Mouse (Mus musculus) inflammation-experienced regulatory T-cells, adult 6 months (primary cell): Measurements from ENCODE around the gene Pex16. TPM values are rescaled to one million over a fixed set of nuclear protein-coding genes. Genes with fewer than 3 reads are reported as not detected.
"Not testable (repeated sequence)": the region's sequence is repeated elsewhere in the genome, so short reads cannot be mapped to it uniquely, and the experiment has no call there.

Experiments
- ATAC-seq: one replicate; pipeline ENCODE4 v1.8.0; 2017
- polyA plus RNA-seq, 3 experiments: library from polyadenylated mRNA; unstranded; fragments of 100-300 nt; shearing (Covaris generic); gene quantifications; one replicate each; pipeline ENCODE4 v1.2.1; 2017

The Pex16 gene
- polyA plus RNA-seq, 3 experiments from 2014 or later, result 42.8 to 53.8 (median 53.3) TPM

DNA sequence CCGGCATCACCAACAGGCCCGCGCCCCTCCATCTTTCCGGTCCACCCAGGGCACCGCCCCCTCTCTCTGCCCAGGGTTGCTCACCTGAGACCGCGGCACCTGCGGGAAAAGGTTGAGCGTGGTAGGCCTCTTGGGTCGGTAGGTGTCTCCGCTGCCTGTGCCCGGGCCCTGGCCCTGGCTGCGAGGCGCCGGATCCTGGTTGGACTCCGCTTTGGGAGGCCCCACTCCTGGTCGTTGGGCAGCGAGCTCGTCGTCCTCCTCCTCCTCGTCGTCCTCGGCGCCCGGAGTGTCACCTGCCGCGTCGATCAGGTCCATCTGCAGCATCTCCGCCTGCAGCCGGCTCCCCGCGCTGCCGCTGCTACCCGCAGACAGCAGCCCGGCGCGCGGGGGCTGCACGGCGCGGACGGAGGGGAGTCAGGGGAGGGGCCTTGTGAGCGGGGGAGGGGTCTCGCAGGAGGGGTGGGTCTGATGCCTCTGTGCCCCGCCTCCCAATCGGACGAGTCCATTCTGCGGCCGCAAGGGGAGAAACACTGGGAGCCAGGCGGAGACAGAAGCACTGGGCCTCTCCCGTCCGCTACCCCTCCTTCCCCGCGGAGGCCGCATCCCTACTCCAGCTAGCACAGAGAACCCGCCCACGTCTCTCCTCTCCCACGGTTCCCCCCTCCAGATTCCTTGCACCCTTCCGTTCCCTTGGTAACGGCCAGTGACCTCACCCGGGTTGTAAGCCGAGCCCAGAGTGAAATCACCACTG lies 14.6 kb downstream of the Pex16 start:
- peak; percentile 56 for ATAC-seq

DNA sequence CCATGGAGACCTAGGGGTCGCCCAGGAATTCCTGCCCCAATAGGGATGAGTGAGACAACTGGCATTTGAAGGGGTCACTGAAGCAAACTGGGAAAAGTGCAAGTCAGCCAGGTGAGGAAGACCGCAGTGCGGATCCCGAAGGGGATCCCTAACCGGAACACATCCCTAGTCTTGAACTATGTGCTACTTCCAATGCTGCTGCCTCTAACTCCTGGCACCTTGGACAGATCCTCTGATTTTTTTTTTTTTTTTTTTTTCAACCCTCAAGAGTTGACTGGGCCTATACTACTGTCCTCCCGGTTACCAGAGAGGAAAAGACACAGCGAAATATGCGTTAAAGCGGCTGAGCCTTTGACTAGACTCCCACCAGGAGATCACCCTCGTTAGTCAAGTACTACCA lies 15.2 kb downstream of the Pex16 start:
- no peak for ATAC-seq

GRCm38 (mm10) chr2:92390206-92390930 lies 15.9 kb downstream of the Pex16 start:
- no peak for ATAC-seq

- ATAC-seq, result no peak
Measured at GRCm38 (mm10) chr2:92391116-92391515, 16.6 kb downstream of the Pex16 start.

GRCm38 (mm10) chr2:92391703-92392317 lies 17.3 kb downstream of the Pex16 start:
- no peak for ATAC-seq

DNA sequence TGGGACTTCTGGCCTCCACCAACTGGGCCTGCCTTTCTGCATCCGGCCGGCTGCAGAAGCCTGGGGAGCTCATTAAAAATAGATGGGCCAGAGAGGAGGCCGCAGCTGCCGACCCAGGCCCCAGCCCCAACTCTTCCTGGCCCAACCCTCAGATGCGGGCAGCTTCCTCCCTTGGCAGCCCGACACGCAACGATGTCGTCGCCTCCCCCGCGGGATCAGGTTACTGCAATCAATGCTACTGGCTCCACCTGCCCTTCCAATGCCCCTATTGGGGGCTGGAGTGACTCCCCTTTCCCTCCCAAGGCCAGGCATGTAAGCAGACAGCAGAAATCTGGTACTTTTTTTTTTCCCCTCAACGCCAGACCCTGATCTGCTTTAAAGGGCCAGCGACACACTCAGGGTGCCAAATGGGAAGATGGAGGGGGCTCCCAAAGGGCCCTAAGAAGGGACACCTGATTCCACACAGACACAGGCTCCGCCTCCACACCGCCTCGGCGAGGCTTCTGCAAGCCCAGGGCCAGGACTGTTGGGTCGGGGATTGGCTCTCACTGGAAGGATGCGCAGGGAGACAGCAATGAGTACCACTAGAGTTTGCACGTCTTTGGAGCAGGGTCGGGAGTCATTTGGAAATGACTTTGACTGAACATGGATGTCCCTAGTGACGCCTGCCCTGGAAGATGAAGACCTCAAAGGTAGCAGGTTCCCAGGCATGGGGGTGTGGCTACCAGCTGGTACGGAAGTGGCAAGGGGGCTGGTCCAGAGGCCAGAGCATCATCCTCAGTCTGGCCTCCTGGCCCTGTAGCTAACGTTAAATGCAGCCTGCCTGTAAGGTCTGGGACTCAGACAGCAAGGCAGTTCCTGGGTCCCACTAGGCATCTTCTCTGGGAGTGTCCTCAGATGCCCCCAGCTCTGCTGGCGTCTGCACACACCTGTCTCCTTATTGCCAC lies 18.1 kb downstream of the Pex16 start:
- peak; percentile 56 for ATAC-seq

- no peak for ATAC-seq
Measured at GRCm38 (mm10) chr2:92395535-92395934, 21.1 kb downstream of the Pex16 start.

GRCm38 (mm10) chr2:92397436-92397835 lies 23.0 kb downstream of the Pex16 start:
- no peak for ATAC-seq

DNA sequence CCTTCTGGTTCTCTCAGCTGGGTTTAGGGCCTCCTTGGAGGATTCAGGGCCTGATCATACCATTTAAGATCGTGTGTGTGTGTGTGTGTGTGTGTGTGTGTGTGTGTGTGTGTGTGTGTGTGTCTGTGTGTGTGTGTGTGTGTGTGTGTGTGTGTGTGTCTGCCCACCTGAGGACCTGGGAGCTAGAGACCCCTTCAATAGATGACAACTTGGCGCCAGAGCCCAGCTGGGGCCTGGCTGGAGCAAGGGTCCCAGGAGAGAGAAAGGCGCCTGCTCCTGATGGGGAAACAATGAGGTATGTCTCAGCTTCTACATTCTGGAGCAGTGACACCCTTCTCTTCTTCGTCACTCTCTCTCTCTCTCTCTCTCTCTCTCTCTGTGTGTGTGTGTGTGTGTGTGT lies 25.4 kb downstream of the Pex16 start:
- not testable (repeated sequence) for ATAC-seq

GRCm38 (mm10) chr2:92400682-92401081 lies 26.2 kb downstream of the Pex16 start:
- no peak for ATAC-seq

DNA sequence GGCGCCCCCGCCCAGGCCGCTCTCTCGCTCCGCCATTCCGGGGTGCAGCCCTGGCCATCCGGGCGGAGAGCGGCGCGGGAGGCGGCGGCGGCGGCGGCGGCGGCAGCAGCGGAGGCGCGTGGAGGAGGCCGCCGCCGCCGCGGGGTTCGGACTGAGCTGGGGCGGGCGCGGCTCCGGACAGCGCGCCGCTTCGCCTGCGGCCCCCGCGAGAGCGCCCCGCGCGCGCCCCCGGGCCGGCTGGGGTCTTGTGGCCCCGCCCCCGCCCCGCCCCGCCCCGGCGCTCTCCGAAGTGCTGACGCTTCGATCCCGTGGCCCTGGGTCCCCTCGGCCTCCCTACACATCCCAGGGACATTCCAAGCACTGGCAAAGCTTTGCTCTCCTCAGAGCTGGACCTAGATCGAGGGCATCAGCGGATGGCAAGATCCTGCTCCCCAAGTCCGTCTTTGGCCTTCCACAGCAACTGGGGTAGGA lies 26.6 kb downstream of the Pex16 start, which contains the start of gene Mapk8ip1:
Mapk8ip1 (minus strand) TSS at position 173 of the 471 bp plus-strand sequence.
- no peak for ATAC-seq

DNA sequence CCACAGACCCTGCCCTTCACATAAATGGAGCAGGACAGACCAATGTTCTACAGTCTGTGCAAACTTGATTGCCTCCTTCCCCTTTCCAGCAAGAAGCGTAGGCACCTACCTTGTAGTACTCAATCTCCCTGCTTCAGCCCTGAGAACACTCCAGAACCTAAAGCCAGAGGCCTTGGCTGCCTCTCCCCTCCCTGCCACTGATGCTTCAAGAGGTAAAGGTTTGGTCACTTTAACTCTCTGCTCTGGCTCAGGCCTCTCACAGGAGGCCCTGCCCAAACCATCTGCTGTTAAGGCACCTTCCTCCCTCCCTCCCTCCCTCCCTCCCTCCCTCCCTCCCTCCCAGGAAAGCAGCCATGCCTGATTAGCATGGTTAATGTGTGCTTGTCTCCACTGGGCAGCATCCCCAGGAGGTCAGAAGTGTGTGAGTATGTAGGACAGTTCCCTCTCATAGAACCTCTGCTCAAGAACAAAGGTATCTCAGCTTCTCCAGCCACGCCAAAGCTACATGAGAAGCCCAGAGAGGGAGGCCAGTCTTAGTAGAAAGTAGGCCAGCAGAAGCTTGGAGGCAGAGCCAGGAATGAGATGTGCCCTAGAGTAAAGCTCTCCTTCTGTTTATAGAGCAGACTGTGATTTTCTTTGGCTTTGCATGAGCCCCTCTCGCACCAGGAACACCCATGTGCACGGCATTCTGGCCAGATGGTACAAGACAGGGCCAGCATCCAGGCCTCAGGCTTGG lies 28.3 kb downstream of the Pex16 start:
- no peak for ATAC-seq

DNA sequence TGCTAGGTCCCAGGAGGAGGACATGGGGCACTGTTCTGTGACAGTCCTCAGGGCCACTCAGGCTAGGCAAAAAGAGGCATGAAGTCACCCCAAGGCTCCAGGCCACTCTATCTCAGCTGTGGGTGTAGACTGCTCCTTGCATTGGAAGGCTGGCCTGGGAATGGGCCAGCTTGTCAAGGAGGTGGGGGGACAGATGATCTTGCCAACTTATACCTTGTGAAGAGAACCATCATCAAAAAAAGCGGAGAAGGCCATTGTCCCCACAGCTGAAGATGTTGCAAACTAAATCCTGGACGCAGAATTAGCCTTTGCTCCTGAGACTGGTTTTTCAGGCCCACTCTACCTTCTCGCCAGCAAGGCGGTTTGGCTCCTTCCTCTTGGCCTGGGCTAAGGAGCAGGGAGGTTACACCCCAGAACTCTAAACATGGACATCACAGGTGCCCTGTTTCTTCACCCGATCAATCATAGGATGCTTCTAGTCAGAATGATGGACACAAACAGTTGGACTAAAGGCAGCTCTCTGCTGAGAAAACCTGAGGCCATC lies 29.4 kb downstream of the Pex16 start:
- ATAC-seq, result no peak

DNA sequence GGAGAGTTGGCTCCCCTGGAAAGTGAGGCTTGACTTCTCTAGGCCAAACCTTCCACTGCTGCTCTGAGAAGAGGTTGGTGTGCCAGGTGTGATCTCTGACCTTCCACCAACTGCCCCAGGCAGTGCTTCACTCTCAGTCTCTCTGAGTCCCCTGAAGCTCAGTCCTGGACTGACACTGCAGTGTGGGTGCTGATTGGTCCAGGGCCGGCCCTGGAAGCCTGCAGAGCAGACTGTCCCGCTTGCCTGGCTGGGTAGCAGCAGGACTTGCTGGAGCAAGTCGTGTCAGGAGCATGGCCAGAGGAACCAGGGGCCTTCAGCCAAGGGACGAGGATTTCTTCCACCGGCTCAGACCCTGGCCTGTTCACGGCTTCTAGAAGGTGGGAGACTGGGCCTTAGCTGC lies 30.3 kb downstream of the Pex16 start:
- no peak for ATAC-seq

DNA sequence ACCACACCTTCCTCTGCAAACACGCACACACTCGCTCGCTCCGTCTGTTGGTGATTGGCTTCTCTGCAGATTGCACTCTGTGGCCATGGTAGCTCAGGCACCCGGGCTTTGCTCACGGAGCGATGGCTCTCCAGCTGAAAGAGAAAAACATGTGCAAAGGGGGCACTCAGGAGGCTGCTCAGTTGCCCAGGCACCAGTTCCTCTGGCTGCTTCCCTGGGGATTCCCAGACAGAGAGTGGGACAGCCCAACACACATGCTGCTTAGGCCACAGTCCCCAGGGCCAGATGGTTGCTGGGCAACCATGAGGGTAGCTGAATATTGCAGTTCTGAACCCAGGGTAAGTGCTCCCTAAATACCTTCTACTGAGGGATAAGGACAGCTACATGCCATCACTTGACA lies 31.2 kb downstream of the Pex16 start:
- ATAC-seq, result no peak

DNA sequence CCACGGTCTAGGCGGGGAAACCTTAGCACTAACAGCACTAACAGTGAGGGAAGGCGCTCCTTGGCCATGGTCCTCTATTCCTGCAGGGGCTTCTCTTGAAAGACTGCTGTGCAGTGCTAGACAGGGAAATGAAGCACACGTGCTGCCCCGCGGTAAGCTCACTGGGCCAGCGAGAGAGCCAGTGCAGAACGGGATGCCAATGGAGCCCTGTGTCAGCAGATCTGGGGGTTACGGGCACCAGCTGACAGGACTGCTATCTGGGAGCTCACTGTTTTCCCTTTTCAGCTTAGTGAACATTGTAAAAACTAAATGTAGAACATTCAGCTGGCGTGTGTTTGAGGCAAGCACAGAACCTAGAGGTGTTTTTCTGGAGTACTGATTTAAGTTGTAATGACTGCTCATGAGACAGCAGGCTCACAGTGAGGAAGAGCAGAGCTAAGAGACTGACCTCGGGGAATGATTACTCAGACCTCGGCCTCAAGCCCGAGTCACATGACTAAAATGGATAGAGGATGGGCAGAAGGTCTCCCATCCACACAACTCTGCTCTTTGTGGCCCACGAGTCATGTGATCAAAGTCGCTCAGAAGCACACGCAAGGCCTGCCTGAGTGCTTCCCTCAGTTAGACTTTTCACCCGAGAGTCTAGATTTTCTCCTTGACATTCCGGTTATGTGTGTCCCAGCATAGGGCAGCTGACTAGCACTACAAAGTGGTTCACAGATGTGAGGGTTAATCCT lies 34.0 kb downstream of the Pex16 start:
- ATAC-seq, result no peak

- no peak for ATAC-seq
Measured at GRCm38 (mm10) chr2:92411705-92412104, 37.2 kb downstream of the Pex16 start.

DNA sequence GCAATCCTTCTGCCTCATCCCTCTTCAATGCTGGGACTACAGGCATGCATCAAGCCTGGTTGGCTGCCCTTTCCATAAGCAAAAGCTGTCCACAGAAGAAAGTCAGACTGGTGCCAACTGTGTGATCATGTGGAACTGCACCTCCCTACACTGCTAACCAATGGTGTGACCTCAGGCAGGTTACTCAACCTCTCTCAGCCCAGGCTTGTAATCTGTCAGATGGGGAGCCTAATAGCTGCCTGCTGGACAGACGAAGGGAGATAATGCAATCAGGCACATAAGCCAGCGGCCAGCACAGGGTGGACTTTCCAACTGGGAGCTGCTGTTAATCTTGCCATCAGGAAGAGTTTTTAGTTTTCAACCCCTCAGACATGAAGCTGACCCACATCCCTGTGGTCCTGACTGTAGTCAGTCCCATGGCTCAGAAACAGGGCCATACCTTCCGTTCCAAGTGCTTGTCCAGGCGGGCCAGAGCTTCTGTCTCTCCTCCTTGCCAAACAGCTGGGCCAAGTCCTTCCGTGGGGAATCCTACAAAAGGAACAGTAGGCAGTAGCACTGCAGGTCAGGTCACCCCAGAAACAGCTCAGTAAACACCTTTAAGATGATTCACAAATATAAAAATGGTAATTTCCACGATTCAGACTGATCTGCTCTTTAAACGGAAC lies 47.4 kb downstream of the Pex16 start:
- ATAC-seq, result no peak

DNA sequence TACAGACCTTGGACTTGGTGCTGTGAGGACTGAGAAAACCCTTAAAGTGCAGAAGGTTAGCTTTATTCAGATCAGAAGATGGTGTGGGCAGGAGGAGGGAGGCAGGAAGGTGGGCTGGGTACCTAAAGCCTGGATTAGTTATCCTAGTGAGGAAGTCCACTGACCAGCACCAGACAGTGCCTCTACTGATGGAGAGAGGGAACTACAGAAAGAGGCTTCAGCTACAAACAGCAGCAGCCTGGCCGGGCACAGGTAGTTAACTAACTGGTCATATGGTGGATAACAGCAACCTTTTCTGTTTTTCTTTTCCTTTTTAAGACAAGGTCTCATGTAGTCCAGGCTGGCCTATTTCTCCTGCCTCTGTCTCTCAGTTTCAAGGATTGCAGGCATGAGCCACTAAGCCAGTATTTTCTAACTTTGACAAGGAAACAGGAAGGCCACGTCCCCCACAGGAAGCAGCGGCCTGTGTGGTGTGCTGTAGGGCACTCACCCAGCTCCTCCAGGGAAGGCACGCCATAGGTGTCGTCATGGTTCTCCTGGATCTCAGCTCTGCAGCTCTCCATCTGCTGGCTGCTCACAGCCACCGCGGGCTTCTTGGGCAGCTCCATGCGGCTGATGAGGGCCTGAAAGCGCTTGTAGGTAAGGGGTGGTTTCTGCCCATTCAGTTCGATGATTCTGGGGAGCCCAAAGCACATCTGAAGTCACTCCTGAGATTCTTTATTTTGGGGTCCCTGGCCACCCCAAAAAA lies 48.1 kb downstream of the Pex16 start:
- ATAC-seq, result no peak
